Mouse (Mus musculus) CD4-positive helper T cell, adult 2 months (primary cell): Measurements from ENCODE around the gene Rmi2.
A peak's percentile ranks its signal among the peaks of the same experiment; 100 is the strongest.

Source experiments
- DNase-seq: peaks from one replicate; pipeline ENCODE4 v3.0.0-alpha.2; 2012; ENCODE audit warnings: low read depth, missing footprints, low spot score

Rmi2 gene

GRCm38 (mm10) chr16:10865592-10865987, 30.7 kb downstream of the Rmi2 start:
- no peak for DNase-seq

- DNase-seq: no peak
Observed at GRCm38 (mm10) chr16:10866841-10867240, 32.0 kb downstream of the Rmi2 start.

GRCm38 (mm10) chr16:10867501-10867900, 32.6 kb downstream of the Rmi2 start:
- no peak for DNase-seq

GRCm38 (mm10) chr16:10867904-10868440, 33.1 kb downstream of the Rmi2 start:
- peak; percentile 47 for DNase-seq

- no peak for DNase-seq
Observed at GRCm38 (mm10) chr16:10870969-10871368, 36.1 kb downstream of the Rmi2 start.

- DNase-seq: no peak
Observed at GRCm38 (mm10) chr16:10872825-10873360, 38.0 kb downstream of the Rmi2 start.

GRCm38 (mm10) chr16:10873654-10874053, 38.8 kb downstream of the Rmi2 start:
- peak; percentile 74 for DNase-seq

- DNase-seq: no peak
Observed at GRCm38 (mm10) chr16:10878227-10878626, 43.4 kb downstream of the Rmi2 start.

GRCm38 (mm10) chr16:10879467-10879866, 44.6 kb downstream of the Rmi2 start:
- DNase-seq: peak; percentile 68

- DNase-seq: no peak
Observed at GRCm38 (mm10) chr16:10881231-10881962, 46.5 kb downstream of the Rmi2 start.

GRCm38 (mm10) chr16:10887436-10887835, 52.6 kb downstream of the Rmi2 start:
- no peak for DNase-seq

GRCm38 (mm10) chr16:10890363-10890762, 55.5 kb downstream of the Rmi2 start:
- DNase-seq: no peak

- no peak for DNase-seq
Observed at GRCm38 (mm10) chr16:10893161-10893560, 58.3 kb downstream of the Rmi2 start.

- no peak for DNase-seq
Observed at GRCm38 (mm10) chr16:10895906-10896305, 61.0 kb downstream of the Rmi2 start.

- no peak for DNase-seq
Observed at GRCm38 (mm10) chr16:10897372-10897771, 62.5 kb downstream of the Rmi2 start.

GRCm38 (mm10) chr16:10900736-10901135, 65.9 kb downstream of the Rmi2 start:
- no peak for DNase-seq

GRCm38 (mm10) chr16:10901956-10902355, 67.1 kb downstream of the Rmi2 start:
- DNase-seq: no peak

GRCm38 (mm10) chr16:10902849-10903248, 68.0 kb downstream of the Rmi2 start:
- DNase-seq: no peak

- DNase-seq: no peak
Observed at GRCm38 (mm10) chr16:10905661-10906113, 70.8 kb downstream of the Rmi2 start.

GRCm38 (mm10) chr16:10910541-10910940, 75.7 kb downstream of the Rmi2 start:
- DNase-seq: no peak

- no peak for DNase-seq
Observed at GRCm38 (mm10) chr16:10911061-10911460, 76.2 kb downstream of the Rmi2 start.

- no peak for DNase-seq
Observed at GRCm38 (mm10) chr16:10915066-10915465, 80.2 kb downstream of the Rmi2 start.

- no peak for DNase-seq
Observed at GRCm38 (mm10) chr16:10916271-10916670, 81.4 kb downstream of the Rmi2 start.
